Mouse (Mus musculus): Measurements from ENCODE around the gene Olfr670. TPM values are rescaled to one million over a fixed set of nuclear protein-coding genes. Genes with fewer than 3 reads are reported as not detected.
"Not testable (repeated sequence)": the region's sequence is repeated elsewhere in the genome, so short reads cannot be mapped to it uniquely, and the experiment has no call there.

The Olfr670 gene
- not detected in 2 replicates for polyA plus RNA-seq (2012; rRNA removed)

DNA sequence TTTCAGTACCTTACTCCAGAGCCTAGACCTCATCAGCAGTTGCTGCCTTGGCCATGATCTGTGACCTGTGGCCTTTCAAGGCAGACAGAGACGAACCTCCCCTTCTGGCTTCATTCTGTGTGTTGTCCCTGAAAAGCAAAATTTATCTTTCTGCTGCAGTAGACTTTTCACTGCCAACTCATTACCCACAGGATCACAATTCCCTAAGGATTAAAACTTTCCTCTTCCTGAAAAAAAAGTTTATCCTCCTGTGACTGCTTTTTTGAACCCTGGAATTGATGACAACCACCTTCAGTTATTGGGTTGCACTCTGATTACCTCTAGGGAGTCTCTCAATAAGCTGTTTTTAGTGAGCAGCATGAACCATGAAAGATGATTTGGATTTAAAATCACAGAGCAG, at the start of gene Olfr670:
TSS of gene Olfr670 (minus strand) at position 101 of the 400 bp plus-strand sequence.
- no peak within 1 kb of the TSS for H3K27ac ChIP-seq (ENCODE audit: insufficient read depth, low read depth, low read length)
- no peaks in the 10 kb centered on the region for H3K36me3 ChIP-seq (ENCODE audit: control insufficient read depth, insufficient read depth, low read length)
- no peak for TF ChIP-seq CTCF (conservative IDR thresholded peaks at IDR 0.05; ENCODE audit: insufficient read depth, insufficient read length, low read depth, low read length)
- no peak for TF ChIP-seq POLR2A (IDR thresholded peaks at IDR 0.05; ENCODE audit: low read depth, low read length)
- H3K27me3 ChIP-seq (replicated peaks; ENCODE audit: control insufficient read depth, insufficient read depth, low read length) = no peaks in the 10 kb centered on the region
- WGBS = 20% methylated on average over 1 of the region's 1 CpGs
- H3K4me1 ChIP-seq (ENCODE audit: control insufficient read depth, insufficient read depth, low read length) = no peaks in the 10 kb centered on the region
- DNase-seq = no peak
- H3K4me3 ChIP-seq (ENCODE audit: insufficient read depth, low read depth, low read length) = no peak within 1 kb of the TSS

DNA sequence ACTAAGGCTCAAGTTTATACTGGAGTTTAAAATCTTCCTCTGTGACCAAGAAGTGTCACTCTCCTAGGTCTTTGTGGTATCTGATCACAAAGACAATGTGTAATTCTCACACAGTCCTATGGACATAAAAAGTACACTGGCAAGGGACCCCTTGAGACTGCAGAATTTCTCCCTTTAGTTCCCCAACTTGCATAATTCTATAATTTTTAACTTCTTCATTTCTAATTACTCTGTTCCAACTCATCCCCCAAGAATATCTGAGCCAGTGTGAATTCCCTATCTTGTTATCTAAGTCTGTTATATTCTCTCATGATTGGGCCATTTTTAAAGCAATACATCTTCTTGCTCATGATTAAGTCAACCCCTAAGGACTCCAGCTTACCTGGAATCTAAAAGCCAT, 39.5 kb upstream of the Olfr670 start, which contains the start of gene Olfr672:
TSS of gene Olfr672 (minus strand) at position 101 of the 400 bp plus-strand sequence.
- H3K4me1 ChIP-seq (ENCODE audit: control insufficient read depth, insufficient read depth, low read length) = no peaks in the 10 kb centered on the region
- no peak for DNase-seq
- H3K27me3 ChIP-seq (replicated peaks; ENCODE audit: control insufficient read depth, insufficient read depth, low read length) = no peaks in the 10 kb centered on the region
- H3K36me3 ChIP-seq (ENCODE audit: control insufficient read depth, insufficient read depth, low read length) = no peaks in the 10 kb centered on the region
- H3K27ac ChIP-seq (ENCODE audit: insufficient read depth, low read depth, low read length) = no peak within 1 kb of the TSS
- H3K4me3 ChIP-seq (ENCODE audit: insufficient read depth, low read depth, low read length) = no peak within 1 kb of the TSS
- no peak for TF ChIP-seq POLR2A (IDR thresholded peaks at IDR 0.05; ENCODE audit: low read depth, low read length)
- no peak for TF ChIP-seq CTCF (conservative IDR thresholded peaks at IDR 0.05; ENCODE audit: insufficient read depth, insufficient read length, low read depth, low read length)

DNA sequence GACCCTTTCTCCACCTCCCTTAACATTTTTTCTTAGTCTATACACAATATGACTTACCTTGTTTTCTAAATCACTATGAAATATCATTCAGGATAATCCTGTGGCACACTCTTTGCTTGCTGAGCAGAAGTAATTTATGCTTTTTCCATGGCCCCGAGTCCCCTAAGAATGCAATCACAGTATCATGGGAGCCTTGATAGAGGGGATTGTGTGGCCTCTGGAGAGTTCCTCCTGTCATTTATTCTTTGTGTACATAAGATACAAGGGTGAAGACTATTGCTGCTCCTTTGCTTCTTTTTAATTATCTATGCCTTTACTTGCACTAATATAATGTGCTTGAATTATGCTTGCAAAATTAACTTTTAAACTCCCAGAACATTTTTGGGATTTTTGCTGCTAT, 16.6 kb upstream of the Olfr670 start, which contains the start of gene Olfr671:
TSS of gene Olfr671 (minus strand) at position 101 of the 400 bp plus-strand sequence.
- no peak for DNase-seq
- TF ChIP-seq POLR2A (IDR thresholded peaks at IDR 0.05; ENCODE audit: low read depth, low read length) = no peak
- no peak for TF ChIP-seq CTCF (conservative IDR thresholded peaks at IDR 0.05; ENCODE audit: insufficient read depth, insufficient read length, low read depth, low read length)
- no peaks in the 10 kb centered on the region for H3K36me3 ChIP-seq (ENCODE audit: control insufficient read depth, insufficient read depth, low read length)
- H3K4me3 ChIP-seq (ENCODE audit: insufficient read depth, low read depth, low read length) = no peak within 1 kb of the TSS
- H3K27me3 ChIP-seq (replicated peaks; ENCODE audit: control insufficient read depth, insufficient read depth, low read length) = no peaks in the 10 kb centered on the region
- H3K4me1 ChIP-seq (ENCODE audit: control insufficient read depth, insufficient read depth, low read length) = no peaks in the 10 kb centered on the region
- 76% methylated on average over 1 of the region's 1 CpGs for WGBS
- H3K27ac ChIP-seq (ENCODE audit: insufficient read depth, low read depth, low read length) = no peak within 1 kb of the TSS

DNA sequence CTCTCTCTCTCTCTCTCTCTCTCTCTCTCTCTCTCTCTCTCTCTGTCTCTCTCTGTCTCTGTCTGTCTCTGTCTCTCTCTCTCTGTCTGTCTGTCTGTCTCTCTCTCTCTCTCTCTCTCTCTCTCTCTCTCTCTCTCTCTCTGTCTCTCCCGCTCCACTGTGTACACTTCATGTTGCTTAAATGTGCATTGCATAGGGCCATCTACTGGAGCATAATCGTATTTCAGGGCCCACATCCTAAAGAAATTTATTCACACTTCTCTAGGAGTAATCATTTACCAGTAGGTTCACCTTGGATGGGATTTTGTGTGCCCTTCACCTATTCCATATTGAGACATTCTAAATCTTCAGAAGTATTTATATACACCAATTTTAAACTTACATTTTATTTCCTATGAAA, 10.1 kb upstream of the Olfr670 start:
- H3K27ac ChIP-seq (ENCODE audit: insufficient read depth, low read depth, low read length); H3K4me3 ChIP-seq (ENCODE audit: insufficient read depth, low read depth, low read length); H3K27me3 ChIP-seq (replicated peaks; ENCODE audit: control insufficient read depth, insufficient read depth, low read length); H3K36me3 ChIP-seq (ENCODE audit: control insufficient read depth, insufficient read depth, low read length); DNase-seq; H3K4me1 ChIP-seq (ENCODE audit: control insufficient read depth, insufficient read depth, low read length): not testable (repeated sequence)
- WGBS = 64% methylated on average over 2 of the region's 2 CpGs

DNA sequence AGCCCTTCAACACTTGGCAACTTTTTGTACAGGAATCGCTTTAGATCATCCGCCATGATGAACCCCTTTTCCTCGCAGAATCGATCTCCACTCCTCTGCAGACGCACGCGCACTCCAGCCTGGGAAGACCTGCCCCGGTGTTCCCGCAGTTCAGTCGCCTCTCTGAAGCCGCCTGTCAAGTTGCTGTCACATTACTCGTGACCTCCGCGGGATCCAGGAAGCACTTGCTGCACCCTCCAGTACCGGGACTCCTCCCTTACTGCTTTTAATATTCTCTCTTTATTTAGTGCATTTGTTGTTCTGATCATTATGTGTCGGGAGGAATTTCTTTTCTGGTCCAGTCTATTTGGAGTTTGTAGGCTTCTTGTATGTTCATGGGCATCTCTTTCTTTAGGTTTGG, 12.2 kb downstream of the Olfr670 start:
- H3K4me3 ChIP-seq (ENCODE audit: insufficient read depth, low read depth, low read length); H3K36me3 ChIP-seq (ENCODE audit: control insufficient read depth, insufficient read depth, low read length); DNase-seq; H3K27ac ChIP-seq (ENCODE audit: insufficient read depth, low read depth, low read length); H3K4me1 ChIP-seq (ENCODE audit: control insufficient read depth, insufficient read depth, low read length); H3K27me3 ChIP-seq (replicated peaks; ENCODE audit: control insufficient read depth, insufficient read depth, low read length): not testable (repeated sequence)
- 95% methylated on average over 16 of the region's 16 CpGs for WGBS

DNA sequence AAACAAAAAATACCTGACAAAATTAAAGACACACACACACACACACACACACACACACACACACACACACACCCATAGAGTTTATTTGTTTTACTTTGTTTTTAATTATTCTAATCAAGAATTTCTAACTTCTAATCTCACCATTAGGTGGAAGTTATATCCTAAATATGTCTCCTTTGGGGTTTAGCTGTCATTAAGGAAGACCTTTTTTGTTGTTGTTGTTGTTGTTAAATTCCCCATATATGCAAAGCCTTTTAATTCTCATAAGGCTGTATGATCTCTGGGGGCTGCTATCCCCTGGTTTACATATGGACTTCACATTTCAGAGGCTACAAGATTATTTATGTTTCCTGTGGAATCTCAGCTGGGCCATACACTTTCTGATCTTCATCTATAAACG, 28.5 kb downstream of the Olfr670 start, which contains the start of gene Olfr669:
TSS of gene Olfr669 (plus strand) at position 301 of the 400 bp plus-strand sequence.
- H3K4me3 ChIP-seq (ENCODE audit: insufficient read depth, low read depth, low read length) = no peak within 1 kb of the TSS
- WGBS = 83% methylated on average over 1 of the region's 1 CpGs
- H3K27me3 ChIP-seq (replicated peaks; ENCODE audit: control insufficient read depth, insufficient read depth, low read length) = no peaks in the 10 kb centered on the region
- H3K4me1 ChIP-seq (ENCODE audit: control insufficient read depth, insufficient read depth, low read length) = no peaks in the 10 kb centered on the region
- DNase-seq = no peak
- TF ChIP-seq POLR2A (IDR thresholded peaks at IDR 0.05; ENCODE audit: low read depth, low read length) = no peak
- no peak for TF ChIP-seq CTCF (conservative IDR thresholded peaks at IDR 0.05; ENCODE audit: insufficient read depth, insufficient read length, low read depth, low read length)
- no peaks in the 10 kb centered on the region for H3K36me3 ChIP-seq (ENCODE audit: control insufficient read depth, insufficient read depth, low read length)
- H3K27ac ChIP-seq (ENCODE audit: insufficient read depth, low read depth, low read length) = no peak within 1 kb of the TSS

- Histone ChIP-seq H3K4me3 (ENCODE audit: insufficient read depth, low read depth, low read length) (no peak within 1 kb of the TSS), H3K36me3 (ENCODE audit: control insufficient read depth, insufficient read depth, low read length) (no peaks in the 10 kb centered on the region)
- WGBS = 67% methylated on average over 1 of the region's 1 CpGs
Measured at GRCm38 (mm10) chr7:104927957-104928356, 34.5 kb downstream of the Olfr670 start, which contains the start of gene Olfr668. Gene Olfr668 (minus strand): TSS chr7:104928057.

GRCm38 (mm10) chr7:104921382-104921781, 41.0 kb downstream of the Olfr670 start, which contains the start of gene Olfr667:
Gene Olfr667 (minus strand): TSS chr7:104921482.
- Histone ChIP-seq H3K4me3 (ENCODE audit: insufficient read depth, low read depth, low read length) (no peak within 1 kb of the TSS), H3K36me3 (ENCODE audit: control insufficient read depth, insufficient read depth, low read length) (no peaks in the 10 kb centered on the region), H3K4me1 (ENCODE audit: control insufficient read depth, insufficient read depth, low read length) (no peaks in the 10 kb centered on the region), H3K27ac (ENCODE audit: insufficient read depth, low read depth, low read length) (no peak within 1 kb of the TSS), H3K27me3 (replicated peaks; ENCODE audit: control insufficient read depth, insufficient read depth, low read length) (no peaks in the 10 kb centered on the region)
- no peak for TF ChIP-seq CTCF (conservative IDR thresholded peaks at IDR 0.05; ENCODE audit: insufficient read depth, insufficient read length, low read depth, low read length)
- no peak for TF ChIP-seq POLR2A (IDR thresholded peaks at IDR 0.05; ENCODE audit: low read depth, low read length)
- 86% methylated on average over 1 of the region's 1 CpGs for WGBS
- no peak for DNase-seq

More at GRCm38 (mm10) chr7:104927957-104928356, 34.5 kb downstream of the Olfr670 start, which contains the start of gene Olfr668:
- no peaks in the 10 kb centered on the region for H3K4me1 ChIP-seq (ENCODE audit: control insufficient read depth, insufficient read depth, low read length)
- no peak within 1 kb of the TSS for H3K27ac ChIP-seq (ENCODE audit: insufficient read depth, low read depth, low read length)
- H3K27me3 ChIP-seq (replicated peaks; ENCODE audit: control insufficient read depth, insufficient read depth, low read length) = no peaks in the 10 kb centered on the region
- DNase-seq = no peak
- TF ChIP-seq POLR2A (IDR thresholded peaks at IDR 0.05; ENCODE audit: low read depth, low read length) (no peak), CTCF (conservative IDR thresholded peaks at IDR 0.05; ENCODE audit: insufficient read depth, insufficient read length, low read depth, low read length) (no peak)

Other genes starting within 250 kb of the Olfr670 start
- gene Usp17le, start 185.2 kb downstream of the Olfr670 start, polyA plus RNA-seq (2012; rRNA removed) = not detected in 2 replicates
- gene Usp17lb, start 120.0 kb downstream of the Olfr670 start, polyA plus RNA-seq (2012; rRNA removed) = not detected in 2 replicates
- not detected in 2 replicates for gene Usp17la, start 105.6 kb downstream of the Olfr670 start, polyA plus RNA-seq (2012; rRNA removed)
- gene Olfr665, start 84.6 kb downstream of the Olfr670 start, polyA plus RNA-seq (2012; rRNA removed) = not detected in 2 replicates
- gene Olfr666, start 66.7 kb downstream of the Olfr670 start, polyA plus RNA-seq (2012; rRNA removed) = not detected in 2 replicates
- gene Olfr667, start 41.1 kb downstream of the Olfr670 start, polyA plus RNA-seq (2012; rRNA removed) = not detected in 2 replicates
- not detected in 2 replicates for gene Olfr668, start 34.6 kb downstream of the Olfr670 start, polyA plus RNA-seq (2012; rRNA removed)
- gene Olfr669, start 28.4 kb downstream of the Olfr670 start, polyA plus RNA-seq (2012; rRNA removed) = not detected in 2 replicates
- not detected in 2 replicates for gene Olfr671, start 16.5 kb upstream of the Olfr670 start, polyA plus RNA-seq (2012; rRNA removed)
- gene Olfr672, start 39.4 kb upstream of the Olfr670 start, polyA plus RNA-seq (2012; rRNA removed) = not detected in 2 replicates
- gene Olfr675, start 65.8 kb upstream of the Olfr670 start, polyA plus RNA-seq (2012; rRNA removed) = not detected in 2 replicates
- gene Olfr676, start 70.1 kb upstream of the Olfr670 start, polyA plus RNA-seq (2012; rRNA removed) = not detected in 2 replicates
- gene Olfr677, start 88.8 kb upstream of the Olfr670 start, polyA plus RNA-seq (2012; rRNA removed) = not detected in 2 replicates
- not detected in 2 replicates for gene Olfr678, start 101.9 kb upstream of the Olfr670 start, polyA plus RNA-seq (2012; rRNA removed)
- gene Olfr679, start 118.6 kb upstream of the Olfr670 start, polyA plus RNA-seq (2012; rRNA removed) = not detected in 2 replicates
- gene Olfr680-ps1, start 130.2 kb upstream of the Olfr670 start, polyA plus RNA-seq (2012; rRNA removed) = not detected in 2 replicates
- gene Olfr681, start 154.2 kb upstream of the Olfr670 start, polyA plus RNA-seq (2012; rRNA removed) = not detected in 2 replicates
- gene Olfr683, start 184.4 kb upstream of the Olfr670 start, polyA plus RNA-seq (2012; rRNA removed) = not detected in 2 replicates
- not detected in 2 replicates for gene Olfr684, start 201.0 kb upstream of the Olfr670 start, polyA plus RNA-seq (2012; rRNA removed)
- not detected in 2 replicates for gene Olfr685, start 223.4 kb upstream of the Olfr670 start, polyA plus RNA-seq (2012; rRNA removed)
- not detected in 2 replicates for gene Olfr686, start 244.9 kb upstream of the Olfr670 start, polyA plus RNA-seq (2012; rRNA removed)

Data from kidney, adult 2 months (tissue).